Mouse (Mus musculus) hindbrain, embryonic 14.5 days (tissue): ENCODE data around the gene Larp1. TPM values are rescaled to one million over a fixed set of nuclear protein-coding genes. Genes with fewer than 3 reads are reported as not detected.

Source experiments
- ATAC-seq: fragments of 200-750 bp; cut with Nextera tagmentation; 2 replicates; pipeline ENCODE4 v1.8.0; 2017; ENCODE audit warnings: moderate number of reproducible peaks, mild to moderate bottlenecking, moderate TSS enrichment, moderate library complexity; ENCODE audit not compliant: low FRiP score
- DNase-seq: peaks from one replicate; pipeline ENCODE4 v3.0.0-alpha.2; 2015; ENCODE audit warnings: low spot score
- H3K27ac ChIP-seq: fragments of 300-500 bp; sonication (generic); 2 replicates; pipeline ENCODE4 v1.5.1; 2014; ENCODE audit warnings: mild to moderate bottlenecking, moderate library complexity
- H3K27me3 ChIP-seq: fragments of 300-500 bp; sonication (generic); 2 replicates; pipeline ENCODE4 v1.6.1; 2014; ENCODE audit warnings: mild to moderate bottlenecking, low read length, mixed read lengths; ENCODE audit not compliant: control insufficient read depth, insufficient read depth
- H3K36me3 ChIP-seq: fragments of 300-500 bp; sonication (generic); replicated peaks from 2 replicates; pipeline ENCODE4 v1.6.1; 2014; ENCODE audit not compliant: control insufficient read depth, insufficient read depth
- H3K4me1 ChIP-seq: fragments of 300-500 bp; sonication (generic); replicated peaks from 2 replicates; pipeline ENCODE4 v1.6.1; 2014; ENCODE audit warnings: antibody characterized with exemption, low read length, mixed read lengths; ENCODE audit not compliant: control insufficient read depth, insufficient read depth
- H3K4me2 ChIP-seq: fragments of 300-500 bp; sonication (generic); replicated peaks from 2 replicates; pipeline ENCODE4 v1.6.1; 2014; ENCODE audit warnings: mild to moderate bottlenecking, moderate library complexity
- H3K4me3 ChIP-seq: fragments of 300-500 bp; sonication (generic); replicated peaks from 2 replicates; pipeline ENCODE4 v1.5.1; 2014; ENCODE audit warnings: mild to moderate bottlenecking, low read length
- H3K9ac ChIP-seq: fragments of 300-500 bp; sonication (generic); 2 replicates; pipeline ENCODE4 v1.6.1; 2014
- H3K9me3 ChIP-seq: fragments of 300-500 bp; sonication (generic); 2 replicates; pipeline ENCODE4 v1.6.1; 2016; ENCODE audit warnings: low read length; ENCODE audit not compliant: control insufficient read depth
- WGBS: fragments of 180-500 bp; shearing (Covaris S2); extraction: QIAGEN DNeasy Blood & Tissue Kit; methylation state at CpG from one replicate; pipeline ENCODE4 v1.1.7; 2014; 5-methylcytosine and 5-hydroxymethylcytosine counted together
- polyA plus RNA-seq: library from polyadenylated mRNA; unstranded; fragments of >200 nt; fragmentation: Nextera tagmentation; extraction: Ambion mirVana; gene quantifications from 2 replicates; pipeline ENCODE4 v1.2.1, GENCODE M21; 2014

Larp1 gene
- polyA plus RNA-seq, 1 experiment from 2014 or later: 21.3 TPM

GRCm38 (mm10) chr11:58062586-58062985 is 53.7 kb downstream of the Larp1 start:
- Histone ChIP-seq H3K36me3 (peaks cover 29% of the 10 kb centered on the region), H3K4me3 (no peak overlapping the region), H3K27ac (no peak overlapping the region), H3K9ac (no peak overlapping the region), H3K4me1 (no peaks in the 10 kb centered on the region), H3K4me2 (no peak overlapping the region), H3K9me3 (no peaks in the 10 kb centered on the region), H3K27me3 (no peaks in the 10 kb centered on the region)
- DNase-seq (no peak), ATAC-seq (no peak)
- WGBS: 94% methylated on average over 4 of the region's 4 CpGs

GRCm38 (mm10) chr11:58065025-58065424 is 56.2 kb downstream of the Larp1 start:
- DNase-seq: no peak
- no peak for ATAC-seq
- Histone ChIP-seq H3K36me3 (peaks cover 7% of the 10 kb centered on the region), H3K27me3 (no peaks in the 10 kb centered on the region), H3K4me2 (no peak overlapping the region), H3K9ac (no peak overlapping the region), H3K4me3 (no peak overlapping the region), H3K4me1 (no peaks in the 10 kb centered on the region), H3K27ac (no peak overlapping the region), H3K9me3 (no peaks in the 10 kb centered on the region)
- WGBS: 89% methylated on average over 4 of the region's 4 CpGs

- no peaks in the 10 kb centered on the region for H3K27me3 ChIP-seq
- DNase-seq (no peak), ATAC-seq (no peak)
- H3K36me3 ChIP-seq: no peaks in the 10 kb centered on the region
- H3K4me3 ChIP-seq: no peak overlapping the region
- no peaks in the 10 kb centered on the region for H3K4me1 ChIP-seq
- no peak overlapping the region for H3K4me2 ChIP-seq
- H3K9me3 ChIP-seq: no peaks in the 10 kb centered on the region
- WGBS: 84% methylated on average over 3 of the region's 3 CpGs
- no peak overlapping the region for H3K9ac ChIP-seq
- no peak overlapping the region for H3K27ac ChIP-seq
Observed at GRCm38 (mm10) chr11:58072978-58073377, 64.1 kb downstream of the Larp1 start.

- DNase-seq: no peak
- H3K4me2 ChIP-seq: no peak overlapping the region
- no peak overlapping the region for H3K4me3 ChIP-seq
- no peak for ATAC-seq
- 83% methylated on average over 4 of the region's 4 CpGs for WGBS
- H3K27ac ChIP-seq: no peak overlapping the region
- H3K27me3 ChIP-seq: no peaks in the 10 kb centered on the region
- H3K9ac ChIP-seq: no peak overlapping the region
- no peaks in the 10 kb centered on the region for H3K9me3 ChIP-seq
- H3K36me3 ChIP-seq: no peaks in the 10 kb centered on the region
- H3K4me1 ChIP-seq: no peaks in the 10 kb centered on the region
Observed at GRCm38 (mm10) chr11:58077270-58077669, 68.4 kb downstream of the Larp1 start.

- Histone ChIP-seq H3K9ac (no peak overlapping the region), H3K4me2 (no peak overlapping the region), H3K27me3 (no peaks in the 10 kb centered on the region), H3K4me1 (no peaks in the 10 kb centered on the region), H3K27ac (no peak overlapping the region), H3K36me3 (no peaks in the 10 kb centered on the region), H3K9me3 (no peaks in the 10 kb centered on the region), H3K4me3 (no peak overlapping the region)
- ATAC-seq (no peak), DNase-seq (no peak)
- WGBS: 89% methylated on average over 6 of the region's 6 CpGs
Observed at GRCm38 (mm10) chr11:58081716-58082115, 72.9 kb downstream of the Larp1 start.

GRCm38 (mm10) chr11:58092541-58092940 is 83.7 kb downstream of the Larp1 start:
- DNase-seq (no peak), ATAC-seq (no peak)
- Histone ChIP-seq H3K27me3 (no peaks in the 10 kb centered on the region), H3K9ac (no peak overlapping the region), H3K9me3 (no peaks in the 10 kb centered on the region), H3K4me3 (no peak overlapping the region), H3K27ac (no peak overlapping the region), H3K4me1 (0 out of 2 replicates have a peak, but pooled peaks cover under 1% of the 10 kb centered on the region), H3K36me3 (no peaks in the 10 kb centered on the region), H3K4me2 (0 out of 2 replicates have a peak overlapping the region, but pooled peaks have one; percentile 0)
- 69% methylated on average over 4 of the region's 4 CpGs for WGBS

- Histone ChIP-seq H3K27ac (no peak within 1 kb of the TSS), H3K27me3 (peaks cover 4% of the 10 kb centered on the region; the same call in 1 of the 2 replicates), H3K4me1 (peaks cover 6% of the 10 kb centered on the region; the same call in 1 of the 2 replicates), H3K4me3 (no peak within 1 kb of the TSS), H3K36me3 (no peaks in the 10 kb centered on the region), H3K9ac (no peak within 1 kb of the TSS), H3K9me3 (no peaks in the 10 kb centered on the region), H3K4me2 (0 out of 2 replicates have a peak within 1 kb of the TSS, but pooled peaks have one; percentile 0)
- ATAC-seq: no peak
- DNase-seq: no peak
- 24% methylated on average over 12 of the region's 12 CpGs for WGBS
Observed at GRCm38 (mm10) chr11:58093021-58093528, 84.2 kb downstream of the Larp1 start, which contains the start of gene Gm12248. TSS of gene Gm12248 (minus strand) at chr11:58093134.

GRCm38 (mm10) chr11:58094766-58095165 is 85.9 kb downstream of the Larp1 start:
- Histone ChIP-seq H3K4me2 (no peak overlapping the region), H3K9me3 (no peaks in the 10 kb centered on the region), H3K27me3 (peaks cover 12% of the 10 kb centered on the region), H3K27ac (no peak overlapping the region), H3K36me3 (no peaks in the 10 kb centered on the region), H3K9ac (no peak overlapping the region), H3K4me1 (peaks cover 6% of the 10 kb centered on the region; the same call in 1 of the 2 replicates), H3K4me3 (no peak overlapping the region)
- DNase-seq: no peak
- ATAC-seq: no peak
- 70% methylated on average over 4 of the region's 4 CpGs for WGBS

GRCm38 (mm10) chr11:58095561-58095960 is 86.7 kb downstream of the Larp1 start:
- no peak overlapping the region for H3K4me2 ChIP-seq
- 93% methylated on average over 1 of the region's 1 CpGs for WGBS
- ATAC-seq (no peak), DNase-seq (no peak)
- peaks cover 12% of the 10 kb centered on the region for H3K27me3 ChIP-seq
- no peaks in the 10 kb centered on the region for H3K36me3 ChIP-seq
- no peaks in the 10 kb centered on the region for H3K9me3 ChIP-seq
- no peak overlapping the region for H3K4me3 ChIP-seq
- no peak overlapping the region for H3K9ac ChIP-seq
- H3K27ac ChIP-seq: no peak overlapping the region
- H3K4me1 ChIP-seq: peaks cover 6% of the 10 kb centered on the region; the same call in 1 of the 2 replicates

- ATAC-seq: no peak
- peaks cover 12% of the 10 kb centered on the region for H3K27me3 ChIP-seq
- H3K27ac ChIP-seq: no peak overlapping the region
- no peaks in the 10 kb centered on the region for H3K9me3 ChIP-seq
- H3K4me1 ChIP-seq: peaks cover 6% of the 10 kb centered on the region; the same call in 1 of the 2 replicates
- no peak for DNase-seq
- no peak overlapping the region for H3K4me2 ChIP-seq
- no peak overlapping the region for H3K4me3 ChIP-seq
- no peak overlapping the region for H3K9ac ChIP-seq
- WGBS: 93% methylated on average over 5 of the region's 5 CpGs
- no peaks in the 10 kb centered on the region for H3K36me3 ChIP-seq
Observed at GRCm38 (mm10) chr11:58096160-58096559, 87.3 kb downstream of the Larp1 start.
